Mouse (Mus musculus) liver, embryonic 11.5 days (tissue): ENCODE data around the gene Serpinb1b. TPM values are rescaled to one million over a fixed set of nuclear protein-coding genes. Genes with fewer than 3 reads are reported as not detected.

Experiments used
- ATAC-seq: fragments of 200-750 bp; cut with Nextera tagmentation; replicated peaks from 2 replicates; pipeline ENCODE4 v1.8.0; 2017; ENCODE audit warnings: moderate number of reproducible peaks, mild to moderate bottlenecking, moderate TSS enrichment, moderate library complexity; ENCODE audit not compliant: low FRiP score
- DNase-seq: peaks from one replicate; pipeline ENCODE4 v3.0.0-alpha.2; 2017; ENCODE audit warnings: low spot score
- H3K27ac ChIP-seq: fragments of 300-500 bp; sonication (generic); 2 replicates; pipeline ENCODE4 v1.5.1; 2014; ENCODE audit warnings: mild to moderate bottlenecking, low read depth, low read length, control low read depth
- H3K27me3 ChIP-seq: fragments of 300-500 bp; sonication (generic); replicated peaks from 2 replicates; pipeline ENCODE4 v1.6.1; 2014; ENCODE audit warnings: low read length, mixed read lengths; ENCODE audit not compliant: control insufficient read depth, insufficient read depth
- H3K36me3 ChIP-seq: fragments of 300-500 bp; sonication (generic); 2 replicates; pipeline ENCODE4 v1.6.1; 2014; ENCODE audit warnings: mild to moderate bottlenecking, low read length, moderate library complexity, mixed read lengths; ENCODE audit not compliant: control insufficient read depth, insufficient read depth
- H3K4me1 ChIP-seq: fragments of 300-500 bp; sonication (generic); replicated peaks from 2 replicates; pipeline ENCODE4 v1.6.1; 2014; ENCODE audit warnings: low read length, mixed read lengths; ENCODE audit not compliant: control insufficient read depth, insufficient read depth
- H3K4me2 ChIP-seq: fragments of 300-500 bp; sonication (generic); 2 replicates; pipeline ENCODE4 v1.6.1; 2014; ENCODE audit warnings: mild to moderate bottlenecking, control low read depth, moderate library complexity
- H3K4me3 ChIP-seq: fragments of 300-500 bp; sonication (generic); 2 replicates; pipeline ENCODE4 v1.5.1; 2014; ENCODE audit warnings: low read depth, low read length, control low read depth
- H3K9ac ChIP-seq: fragments of 300-500 bp; sonication (generic); 2 replicates; pipeline ENCODE4 v1.6.1; 2014; ENCODE audit warnings: low read depth, low read length, control low read depth
- H3K9me3 ChIP-seq: fragments of 300-500 bp; sonication (generic); 2 replicates; pipeline ENCODE4 v1.6.1; 2016; ENCODE audit warnings: low read length, inconsistent platforms, mixed read lengths; ENCODE audit not compliant: control insufficient read depth
- WGBS: fragments of 180-500 bp; shearing (Covaris S2); extraction: QIAGEN DNeasy Blood & Tissue Kit; methylation state at CpG from one replicate; pipeline ENCODE4 v1.1.7; 2014; 5-methylcytosine and 5-hydroxymethylcytosine counted together
- polyA plus RNA-seq: library from polyadenylated mRNA; unstranded; fragments of >200 nt; fragmentation: Nextera tagmentation; extraction: Ambion mirVana; gene quantifications from 2 replicates; pipeline ENCODE4 v1.2.1, GENCODE M21; 2014

Gene Serpinb1b
- polyA plus RNA-seq, 1 experiment from 2014 or later, result not detected

DNA sequence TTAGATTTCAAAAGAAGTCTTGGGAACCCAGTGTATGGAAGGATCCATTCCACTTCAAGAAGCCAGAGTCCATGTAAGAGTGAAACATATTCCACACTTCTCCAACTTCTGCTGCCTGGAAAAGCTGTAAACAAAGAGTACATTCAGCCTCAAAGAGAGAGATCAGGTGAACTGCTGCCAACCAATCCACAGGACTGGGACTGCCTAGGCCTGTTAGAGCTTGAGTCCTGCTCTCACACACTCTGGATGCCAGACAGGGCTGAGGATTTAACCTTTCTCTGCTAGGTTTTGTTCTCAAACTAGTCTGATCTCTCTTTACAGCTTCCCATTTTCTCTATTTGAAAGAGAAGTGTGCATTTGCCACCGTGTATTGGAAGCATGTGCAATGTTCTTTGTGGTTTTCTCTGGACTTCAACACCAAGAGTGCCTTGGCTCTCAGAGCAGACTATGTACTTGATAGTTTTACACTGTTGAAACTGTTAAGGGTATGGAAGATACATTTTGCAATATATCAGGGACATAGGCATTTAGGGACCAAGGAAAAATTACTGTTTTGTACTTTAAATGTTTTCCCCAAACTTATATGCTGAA is 10.9 kb upstream of the Serpinb1b start:
- Histone ChIP-seq H3K9me3 (no peaks in the 10 kb centered on the region), H3K4me1 (no peaks in the 10 kb centered on the region), H3K4me2 (no peak overlapping the region), H3K27ac (no peak overlapping the region), H3K27me3 (no peaks in the 10 kb centered on the region), H3K36me3 (no peaks in the 10 kb centered on the region), H3K9ac (no peak overlapping the region), H3K4me3 (no peak overlapping the region)
- WGBS, result 48% methylated on average over 1 of the region's 1 CpGs
- DNase-seq (no peak), ATAC-seq (no peak)

DNA sequence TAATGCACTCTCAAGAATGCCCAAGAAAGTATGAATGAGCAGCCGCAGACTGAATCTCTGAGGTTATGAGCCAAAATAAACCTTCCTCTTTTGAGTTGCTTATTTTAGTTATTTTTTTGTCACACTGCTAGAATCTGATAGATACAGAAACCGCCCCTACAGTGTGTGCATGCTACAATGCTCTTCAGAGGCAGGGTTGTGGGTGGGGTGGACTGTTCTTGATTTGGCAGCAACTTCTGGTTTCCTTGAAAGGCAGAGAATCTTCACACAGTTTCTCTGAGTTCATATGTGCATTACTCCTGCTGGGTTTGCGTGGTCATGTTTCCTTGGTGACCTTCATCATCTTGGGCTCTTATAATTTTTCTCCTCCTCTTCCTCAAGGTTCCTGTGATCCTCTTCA is 10.2 kb upstream of the Serpinb1b start:
- ATAC-seq (no peak), DNase-seq (no peak)
- Histone ChIP-seq H3K9ac (no peak overlapping the region), H3K27ac (no peak overlapping the region), H3K9me3 (no peaks in the 10 kb centered on the region), H3K4me2 (no peak overlapping the region), H3K27me3 (no peaks in the 10 kb centered on the region), H3K4me1 (no peaks in the 10 kb centered on the region), H3K4me3 (no peak overlapping the region), H3K36me3 (no peaks in the 10 kb centered on the region)
- WGBS, result 79% methylated on average over 3 of the region's 3 CpGs

DNA sequence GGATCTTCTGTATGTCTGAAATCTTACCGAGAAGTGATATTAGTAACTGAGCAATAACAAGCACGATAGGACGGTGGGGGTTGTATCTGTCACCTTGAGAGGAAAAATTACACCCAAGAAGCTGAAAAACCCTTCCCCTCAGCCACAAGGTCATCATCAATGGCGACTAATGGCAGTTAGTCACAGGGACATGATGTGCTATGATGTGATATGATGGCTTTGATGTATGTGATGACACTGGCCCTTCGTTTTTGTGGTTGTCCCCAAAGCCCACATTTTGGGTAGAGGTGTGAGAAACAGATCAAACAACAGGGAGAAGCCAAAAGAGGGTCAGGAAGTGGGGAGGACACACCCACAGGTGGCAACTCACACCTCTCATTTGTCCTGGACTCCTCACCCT is 6.6 kb upstream of the Serpinb1b start:
- WGBS, result 67% methylated on average over 5 of the region's 5 CpGs
- no peaks in the 10 kb centered on the region for H3K27me3 ChIP-seq
- no peaks in the 10 kb centered on the region for H3K36me3 ChIP-seq
- H3K9ac ChIP-seq, result no peak overlapping the region
- H3K4me2 ChIP-seq, result no peak overlapping the region
- no peak for ATAC-seq
- H3K4me1 ChIP-seq, result no peaks in the 10 kb centered on the region
- H3K27ac ChIP-seq, result no peak overlapping the region
- no peaks in the 10 kb centered on the region for H3K9me3 ChIP-seq
- H3K4me3 ChIP-seq, result no peak overlapping the region
- no peak for DNase-seq

DNA sequence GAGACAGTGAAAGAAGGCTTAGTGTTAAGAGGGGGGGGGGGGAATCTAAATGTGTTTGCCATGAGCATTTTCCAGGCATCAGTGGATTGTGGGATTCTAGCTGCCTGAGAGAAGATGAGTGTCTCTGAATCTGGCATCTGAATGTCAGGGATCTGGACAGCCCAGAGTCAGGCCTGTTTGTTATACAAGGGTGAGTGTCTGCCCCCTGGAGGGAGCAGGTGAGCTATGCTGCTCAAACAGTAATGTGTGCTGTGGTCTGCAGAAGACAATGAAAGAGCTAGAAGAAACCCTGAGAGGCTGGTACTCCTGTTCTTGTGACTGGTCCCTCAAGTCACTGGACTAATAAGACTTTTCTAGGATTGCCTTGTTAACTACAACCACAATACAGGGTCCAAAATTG is 4.3 kb upstream of the Serpinb1b start:
- Histone ChIP-seq H3K4me1 (no peaks in the 10 kb centered on the region), H3K27me3 (no peaks in the 10 kb centered on the region), H3K4me3 (no peak overlapping the region), H3K4me2 (no peak overlapping the region), H3K36me3 (no peaks in the 10 kb centered on the region), H3K9ac (no peak overlapping the region), H3K27ac (no peak overlapping the region), H3K9me3 (no peaks in the 10 kb centered on the region)
- ATAC-seq (peak; percentile 78; the same call in 1 of the 2 replicates), DNase-seq (no peak)

DNA sequence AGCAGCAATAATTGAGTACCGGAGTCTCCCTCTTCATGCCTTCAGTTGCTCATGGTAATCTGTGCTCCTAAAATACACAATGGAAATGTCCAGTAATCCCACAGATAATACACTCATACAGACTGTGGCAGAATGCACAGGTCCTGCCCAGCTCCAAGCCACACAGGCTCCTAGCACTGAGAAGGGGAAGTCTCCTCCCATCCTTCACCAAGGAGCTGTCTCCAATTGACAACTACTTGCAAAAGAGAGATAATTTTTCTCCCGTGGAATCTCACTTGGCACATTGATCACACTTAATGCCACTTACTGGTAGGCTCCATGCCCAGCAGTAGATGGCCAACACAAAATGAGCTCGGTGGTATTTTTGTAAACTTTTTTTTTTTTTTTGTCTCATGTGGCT is 2.1 kb upstream of the Serpinb1b start:
- Histone ChIP-seq H3K4me2 (no peak overlapping the region), H3K27me3 (no peaks in the 10 kb centered on the region), H3K36me3 (no peaks in the 10 kb centered on the region), H3K9ac (no peak overlapping the region), H3K9me3 (no peaks in the 10 kb centered on the region), H3K27ac (no peak overlapping the region), H3K4me1 (no peaks in the 10 kb centered on the region), H3K4me3 (no peak overlapping the region)
- DNase-seq (no peak), ATAC-seq (no peak)
- WGBS, result 43% methylated on average over 3 of the region's 3 CpGs

DNA sequence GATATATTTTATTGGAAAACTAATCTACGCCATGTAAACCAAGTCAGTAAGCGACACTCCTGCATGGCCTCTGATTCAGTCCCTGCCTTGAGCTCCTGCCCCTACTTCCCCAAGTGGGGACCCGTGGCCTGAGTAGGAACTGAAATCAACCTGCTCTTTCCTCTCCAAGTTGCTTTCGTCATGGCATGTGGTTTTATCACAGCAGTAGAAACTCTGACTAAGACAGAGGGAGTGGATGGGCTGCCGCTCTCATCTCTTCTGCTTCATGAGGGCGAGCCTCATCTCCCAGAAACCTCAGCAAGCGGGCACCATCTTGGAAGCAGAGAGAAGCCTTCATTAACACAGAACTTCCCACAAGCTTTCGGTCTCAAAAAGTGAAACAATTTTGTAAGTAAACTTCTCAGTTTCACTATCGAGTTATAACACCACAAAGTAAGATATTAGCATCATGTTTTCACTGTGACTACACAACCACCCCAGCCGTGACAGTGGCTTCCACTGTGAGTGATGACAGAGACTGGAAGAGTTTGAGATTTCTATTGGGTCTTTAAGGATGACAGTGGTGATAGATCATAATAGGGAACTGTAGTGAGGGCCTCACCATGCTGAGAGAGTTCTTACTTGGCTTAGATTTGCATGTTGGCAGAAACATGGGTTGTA is 1.2 kb upstream of the Serpinb1b start:
- Histone ChIP-seq H3K9me3 (no peaks in the 10 kb centered on the region), H3K9ac (no peak overlapping the region), H3K4me2 (no peak overlapping the region), H3K4me3 (no peak overlapping the region), H3K27ac (no peak overlapping the region), H3K4me1 (no peaks in the 10 kb centered on the region), H3K36me3 (no peaks in the 10 kb centered on the region), H3K27me3 (no peaks in the 10 kb centered on the region)
- no peak for ATAC-seq
- DNase-seq, result no peak
- 71% methylated on average over 10 of the region's 10 CpGs for WGBS

DNA sequence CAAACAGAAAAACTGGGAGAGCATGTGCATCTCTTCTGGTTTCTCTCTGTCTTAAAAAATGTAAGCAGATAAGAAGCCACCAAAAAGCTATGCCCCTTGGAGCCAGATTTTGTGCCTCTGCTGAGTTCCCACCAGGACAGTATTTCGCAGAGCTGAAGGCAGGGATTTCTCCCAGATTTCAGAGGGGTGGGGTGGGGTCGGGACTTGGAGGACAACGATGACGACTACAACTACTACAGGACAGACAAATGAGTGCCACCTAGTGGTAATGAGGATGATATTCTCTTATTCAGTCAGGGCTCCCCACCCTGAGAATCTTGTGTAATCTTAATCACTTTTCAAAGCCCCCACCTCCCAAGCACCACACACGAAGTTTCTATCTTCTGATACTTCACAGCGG is 1.0 kb downstream of the Serpinb1b start:
- no peaks in the 10 kb centered on the region for H3K27me3 ChIP-seq
- WGBS, result 19% methylated on average over 6 of the region's 6 CpGs
- ATAC-seq (0 out of 2 replicates have a peak, but pooled peaks have one; percentile 23), DNase-seq (no peak)
- H3K36me3 ChIP-seq, result no peaks in the 10 kb centered on the region
- no peaks in the 10 kb centered on the region for H3K9me3 ChIP-seq
- no peak overlapping the region for H3K4me3 ChIP-seq
- H3K4me1 ChIP-seq, result no peaks in the 10 kb centered on the region
- no peak overlapping the region for H3K9ac ChIP-seq
- no peak overlapping the region for H3K4me2 ChIP-seq
- H3K27ac ChIP-seq, result no peak overlapping the region

DNA sequence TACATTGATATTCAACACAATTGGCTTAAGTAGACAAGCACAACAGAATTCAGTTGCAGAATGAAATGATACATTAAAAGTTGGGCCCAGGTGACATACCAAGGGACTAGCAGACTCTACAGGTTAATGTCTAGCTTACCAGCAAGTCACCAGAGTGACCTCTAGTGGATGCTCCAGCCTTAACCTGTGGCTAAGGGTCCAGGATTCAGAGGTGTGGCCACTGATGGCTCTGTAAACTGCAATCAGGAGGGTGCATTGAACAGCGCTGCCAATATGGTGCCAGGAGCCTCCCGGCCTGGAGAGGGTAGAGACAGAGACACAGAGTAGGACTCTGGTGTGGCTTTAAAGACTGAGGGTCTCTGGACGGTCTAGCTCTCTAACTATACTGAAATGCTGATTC is 2.0 kb downstream of the Serpinb1b start:
- DNase-seq, result no peak
- no peak overlapping the region for H3K4me3 ChIP-seq

DNA sequence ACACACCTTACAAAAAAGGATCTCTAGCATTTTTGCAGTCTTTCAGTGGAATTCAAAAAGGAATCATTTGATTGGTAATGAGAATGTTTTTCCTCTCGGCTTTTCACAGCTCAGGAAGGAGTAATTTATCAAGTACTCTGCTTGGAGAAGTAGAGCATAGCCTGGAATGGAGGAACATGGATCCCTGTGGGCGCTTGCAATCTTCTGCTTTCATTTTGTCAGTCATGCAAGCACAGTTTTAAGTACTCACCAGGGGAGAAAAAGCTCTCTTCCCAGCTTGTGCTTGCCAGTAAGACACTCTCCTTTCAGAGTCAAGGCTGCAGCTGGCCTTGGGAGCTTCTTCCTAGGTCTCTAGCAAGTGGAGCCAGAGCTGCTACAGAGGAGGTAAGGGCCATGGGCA is 5.5 kb downstream of the Serpinb1b start:
- Histone ChIP-seq H3K4me2 (no peak overlapping the region), H3K4me1 (no peaks in the 10 kb centered on the region), H3K9ac (no peak overlapping the region), H3K4me3 (no peak overlapping the region), H3K27ac (no peak overlapping the region), H3K27me3 (no peaks in the 10 kb centered on the region), H3K36me3 (no peaks in the 10 kb centered on the region), H3K9me3 (no peaks in the 10 kb centered on the region)
- DNase-seq (no peak), ATAC-seq (no peak)
- WGBS, result 49% methylated on average over 2 of the region's 2 CpGs

More for the DNA sequence above, 2.0 kb downstream of the Serpinb1b start:
- no peak overlapping the region for H3K27ac ChIP-seq
- no peaks in the 10 kb centered on the region for H3K36me3 ChIP-seq
- no peaks in the 10 kb centered on the region for H3K9me3 ChIP-seq
- no peak overlapping the region for H3K4me2 ChIP-seq
- H3K27me3 ChIP-seq, result no peaks in the 10 kb centered on the region
- no peaks in the 10 kb centered on the region for H3K4me1 ChIP-seq
- 24% methylated on average over 3 of the region's 3 CpGs for WGBS
- H3K9ac ChIP-seq, result no peak overlapping the region
- peak; percentile 59; the same call in 1 of the 2 replicates for ATAC-seq
